Mouse (Mus musculus): ENCODE data around the gene Btbd11. TPM values are rescaled to one million over a fixed set of nuclear protein-coding genes. Genes with fewer than 3 reads are reported as not detected.

The Btbd11 gene
- polyA plus RNA-seq, 1 experiment from 2014 or later = 19.4 TPM

DNA sequence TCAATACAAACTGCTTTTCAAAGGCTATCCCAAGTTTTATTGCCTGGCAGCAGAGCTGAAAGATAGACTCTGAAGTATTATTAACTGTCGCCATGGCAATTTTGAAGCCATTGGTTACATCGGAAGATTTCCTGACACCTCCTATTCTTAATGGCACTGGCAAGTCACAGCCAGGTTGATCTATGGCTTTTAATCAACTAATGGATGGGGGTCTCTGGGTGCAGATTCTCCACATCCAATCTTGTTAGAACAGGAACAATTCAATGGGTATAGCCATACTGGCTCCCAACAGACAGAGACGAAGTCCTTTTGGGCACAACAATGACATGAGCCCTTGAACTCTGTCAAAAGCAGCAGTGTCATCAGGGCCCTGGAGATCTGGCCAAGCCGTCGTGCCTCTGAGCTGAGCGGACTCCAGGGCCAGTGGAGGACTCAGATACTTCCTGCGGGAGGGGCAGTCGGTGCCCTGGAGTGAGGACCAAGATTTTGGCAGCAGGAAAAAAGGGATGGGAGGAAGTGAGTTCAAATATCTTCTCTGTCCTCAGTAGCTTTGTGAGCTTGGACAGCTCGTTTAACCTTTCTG is 114.0 kb downstream of the Btbd11 start:
- no peak overlapping the region for H3K9ac ChIP-seq (replicated peaks; ENCODE audit: low read length)
- ATAC-seq (ENCODE audit: low FRiP score, low TSS enrichment) = no peak
- 64% methylated on average over 9 of the region's 9 CpGs for WGBS

DNA sequence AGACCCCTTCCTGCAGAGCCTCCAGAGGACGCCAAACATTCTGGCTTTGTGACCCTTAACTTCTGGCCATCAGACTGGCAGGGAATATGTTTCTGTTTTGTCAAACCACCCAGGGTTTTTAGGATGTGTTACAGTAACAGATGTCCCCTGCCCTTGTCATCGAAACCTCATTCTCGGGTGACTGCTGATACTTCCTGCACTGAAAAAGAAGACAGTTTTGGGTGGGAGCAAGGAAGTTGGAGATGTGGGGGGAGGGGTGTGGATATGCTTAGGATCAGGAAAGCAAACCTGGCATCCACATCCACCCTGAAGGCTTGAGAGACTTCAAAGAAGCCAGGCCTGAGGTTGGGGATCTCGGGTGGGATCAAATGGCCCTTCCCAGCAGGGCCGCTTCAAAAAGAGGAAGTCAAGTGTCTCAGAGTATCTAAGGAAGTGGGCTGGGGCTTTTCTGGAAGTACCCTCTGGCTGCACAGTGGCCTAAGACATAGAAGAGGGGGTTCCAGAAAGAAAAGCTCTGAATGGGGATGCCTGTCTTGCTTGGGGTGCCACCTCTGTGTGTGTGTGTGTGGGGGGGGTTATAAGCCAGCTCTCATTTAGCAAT is 115.5 kb downstream of the Btbd11 start:
- Histone ChIP-seq H3K9me3 (ENCODE audit: control insufficient read depth, low read length) (no peaks in the 10 kb centered on the region), H3K36me3 (ENCODE audit: control insufficient read depth, insufficient read depth, low read length) (no peaks in the 10 kb centered on the region), H3K4me2 (ENCODE audit: low read length) (no peak overlapping the region), H3K4me3 (replicated peaks; ENCODE audit: low read depth, low read length) (no peak overlapping the region), H3K27me3 (ENCODE audit: control insufficient read depth, insufficient read depth, low read length) (no peaks in the 10 kb centered on the region), H3K9ac (replicated peaks; ENCODE audit: low read length) (no peak overlapping the region), H3K27ac (replicated peaks; ENCODE audit: low read depth, low read length) (no peak overlapping the region), H3K4me1 (ENCODE audit: control insufficient read depth, insufficient read depth, low read length) (no peaks in the 10 kb centered on the region)
- WGBS = 71% methylated on average over 5 of the region's 5 CpGs
- ATAC-seq (ENCODE audit: low FRiP score, low TSS enrichment) (no peak), DNase-seq (no peak)

More for the DNA sequence above, 114.0 kb downstream of the Btbd11 start:
- H3K4me1 ChIP-seq (ENCODE audit: control insufficient read depth, insufficient read depth, low read length) = no peaks in the 10 kb centered on the region
- H3K36me3 ChIP-seq (ENCODE audit: control insufficient read depth, insufficient read depth, low read length) = no peaks in the 10 kb centered on the region
- H3K27ac ChIP-seq (replicated peaks; ENCODE audit: low read depth, low read length) = no peak overlapping the region
- no peaks in the 10 kb centered on the region for H3K27me3 ChIP-seq (ENCODE audit: control insufficient read depth, insufficient read depth, low read length)
- H3K4me2 ChIP-seq (ENCODE audit: low read length) = no peak overlapping the region
- H3K9me3 ChIP-seq (ENCODE audit: control insufficient read depth, low read length) = no peaks in the 10 kb centered on the region
- DNase-seq = no peak
- H3K4me3 ChIP-seq (replicated peaks; ENCODE audit: low read depth, low read length) = no peak overlapping the region

DNA sequence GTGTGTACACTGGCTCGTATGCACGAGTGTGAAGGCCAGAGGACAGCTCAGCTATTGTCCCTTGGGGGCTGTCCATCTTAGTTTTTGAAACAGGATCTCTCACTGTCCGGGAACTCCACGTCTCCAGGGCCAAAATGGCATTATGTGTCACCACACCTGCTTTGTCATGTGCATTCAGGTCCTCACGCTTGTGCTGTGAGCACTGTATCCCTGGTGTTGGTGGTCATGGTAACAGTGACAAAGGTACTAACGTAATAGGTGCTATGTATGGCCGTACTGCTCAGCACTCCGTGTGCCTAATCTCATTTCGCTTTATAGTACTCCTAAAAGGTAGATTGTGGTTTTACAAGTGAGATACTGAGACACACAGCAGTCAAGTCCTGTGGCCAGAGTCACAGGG is 116.0 kb downstream of the Btbd11 start:
- no peak overlapping the region for H3K4me2 ChIP-seq (ENCODE audit: low read length)
- no peak overlapping the region for H3K4me3 ChIP-seq (replicated peaks; ENCODE audit: low read depth, low read length)
- no peaks in the 10 kb centered on the region for H3K4me1 ChIP-seq (ENCODE audit: control insufficient read depth, insufficient read depth, low read length)
- H3K9me3 ChIP-seq (ENCODE audit: control insufficient read depth, low read length) = no peaks in the 10 kb centered on the region
- WGBS = 75% methylated on average over 9 of the region's 9 CpGs
- H3K27ac ChIP-seq (replicated peaks; ENCODE audit: low read depth, low read length) = no peak overlapping the region
- H3K36me3 ChIP-seq (ENCODE audit: control insufficient read depth, insufficient read depth, low read length) = no peaks in the 10 kb centered on the region
- DNase-seq = no peak
- ATAC-seq (ENCODE audit: low FRiP score, low TSS enrichment) = no peak
- no peak overlapping the region for H3K9ac ChIP-seq (replicated peaks; ENCODE audit: low read length)
- H3K27me3 ChIP-seq (ENCODE audit: control insufficient read depth, insufficient read depth, low read length) = no peaks in the 10 kb centered on the region

DNA sequence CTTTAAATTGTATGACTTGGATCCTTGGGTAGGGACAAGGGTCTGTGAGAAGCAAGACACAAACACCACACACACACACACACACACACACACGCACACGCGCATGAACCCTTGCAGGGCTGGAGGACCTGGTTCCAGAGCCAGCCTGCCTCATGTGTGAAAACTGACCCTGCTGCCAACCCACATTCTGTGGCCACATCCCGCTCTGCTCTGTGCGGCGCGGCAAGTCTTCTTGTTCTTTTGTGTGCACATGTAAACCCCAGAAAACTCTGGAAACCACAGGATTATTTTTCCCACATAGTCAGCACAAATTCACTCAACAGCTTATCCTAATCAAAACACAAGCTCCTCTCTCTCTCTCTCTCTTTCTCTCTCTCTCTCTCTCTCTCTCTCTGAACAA is 116.8 kb downstream of the Btbd11 start:
- Histone ChIP-seq H3K36me3 (ENCODE audit: control insufficient read depth, insufficient read depth, low read length) (no peaks in the 10 kb centered on the region), H3K4me3 (replicated peaks; ENCODE audit: low read depth, low read length) (no peak overlapping the region), H3K4me2 (ENCODE audit: low read length) (no peak overlapping the region), H3K9ac (replicated peaks; ENCODE audit: low read length) (no peak overlapping the region), H3K27ac (replicated peaks; ENCODE audit: low read depth, low read length) (no peak overlapping the region), H3K27me3 (ENCODE audit: control insufficient read depth, insufficient read depth, low read length) (no peaks in the 10 kb centered on the region), H3K4me1 (ENCODE audit: control insufficient read depth, insufficient read depth, low read length) (no peaks in the 10 kb centered on the region), H3K9me3 (ENCODE audit: control insufficient read depth, low read length) (no peaks in the 10 kb centered on the region)
- WGBS = 87% methylated on average over 7 of the region's 7 CpGs
- no peak for ATAC-seq (ENCODE audit: low FRiP score, low TSS enrichment)
- no peak for DNase-seq

DNA sequence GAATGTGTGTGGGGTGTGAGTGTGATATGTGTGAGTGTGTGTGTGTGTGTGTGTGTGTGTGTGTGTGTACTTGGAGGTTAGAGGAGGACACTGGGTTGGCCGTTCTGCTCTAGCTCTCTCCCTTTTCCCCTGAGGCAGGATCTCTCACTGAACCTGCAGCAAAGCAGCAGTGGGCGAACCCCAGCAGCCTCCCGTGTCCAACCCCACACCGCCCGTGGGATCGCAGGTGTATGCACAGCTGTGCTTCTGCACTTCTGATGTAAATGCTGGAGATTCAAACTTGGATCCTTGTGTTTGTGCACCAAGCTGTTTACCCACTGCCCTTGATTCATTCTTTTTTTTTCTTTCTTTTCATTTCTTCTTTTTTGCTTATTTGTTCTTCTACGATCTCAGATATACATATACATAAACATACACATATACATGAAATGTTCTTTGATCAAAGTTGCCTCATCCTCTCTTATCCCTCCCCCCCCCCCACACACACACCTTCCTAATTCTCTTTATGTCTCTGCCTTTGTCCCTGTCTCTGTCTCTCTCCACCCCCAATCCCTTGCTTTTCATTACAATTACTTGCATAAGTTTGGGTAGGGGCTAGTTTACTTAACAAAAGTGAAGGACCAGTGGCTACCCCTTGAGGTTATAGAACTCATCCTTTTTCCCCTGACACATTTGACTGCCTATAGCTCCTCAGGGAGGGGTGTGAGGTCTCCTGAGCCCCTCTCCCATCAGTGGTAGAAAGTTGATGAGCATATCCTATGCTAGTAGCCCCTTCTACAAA is 120.8 kb downstream of the Btbd11 start:
- Histone ChIP-seq H3K4me3 (replicated peaks; ENCODE audit: low read depth, low read length) (no peak overlapping the region), H3K9ac (replicated peaks; ENCODE audit: low read length) (no peak overlapping the region), H3K9me3 (ENCODE audit: control insufficient read depth, low read length) (no peaks in the 10 kb centered on the region), H3K36me3 (ENCODE audit: control insufficient read depth, insufficient read depth, low read length) (no peaks in the 10 kb centered on the region), H3K27me3 (ENCODE audit: control insufficient read depth, insufficient read depth, low read length) (no peaks in the 10 kb centered on the region), H3K4me1 (ENCODE audit: control insufficient read depth, insufficient read depth, low read length) (no peaks in the 10 kb centered on the region), H3K4me2 (ENCODE audit: low read length) (no peak overlapping the region), H3K27ac (replicated peaks; ENCODE audit: low read depth, low read length) (no peak overlapping the region)
- ATAC-seq (ENCODE audit: low FRiP score, low TSS enrichment) = no peak
- no peak for DNase-seq
- 70% methylated on average over 7 of the region's 7 CpGs for WGBS

DNA sequence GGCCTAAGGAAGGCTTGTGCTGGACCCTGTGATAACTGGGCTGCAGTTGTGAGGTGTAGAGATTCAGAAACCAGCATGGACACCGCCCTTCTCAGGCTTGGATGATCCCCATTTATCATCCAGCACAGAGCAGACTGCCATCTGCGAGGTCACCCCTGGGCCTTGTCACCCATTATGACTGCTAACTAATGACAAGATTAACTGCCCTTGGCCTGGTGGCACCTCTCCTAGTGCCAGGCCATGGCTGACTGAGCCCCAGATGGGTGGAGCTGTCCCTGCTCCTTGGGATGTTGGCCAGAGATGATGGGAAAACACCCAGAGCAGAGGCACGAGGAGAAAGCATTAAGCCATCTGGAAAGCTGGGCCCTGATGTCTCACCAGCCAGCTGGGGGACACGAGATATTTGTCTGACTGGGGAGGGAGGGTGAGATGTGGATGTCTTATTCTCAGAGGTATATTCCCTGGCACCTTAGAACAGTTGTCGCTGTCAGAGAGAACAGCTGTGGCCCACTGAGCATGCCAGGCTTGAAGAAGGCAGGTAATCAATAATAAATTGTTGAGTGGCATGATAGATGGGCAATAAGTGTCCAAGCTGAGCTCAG is 121.7 kb downstream of the Btbd11 start:
- H3K27ac ChIP-seq (replicated peaks; ENCODE audit: low read depth, low read length) = no peak overlapping the region
- H3K27me3 ChIP-seq (ENCODE audit: control insufficient read depth, insufficient read depth, low read length) = no peaks in the 10 kb centered on the region
- H3K36me3 ChIP-seq (ENCODE audit: control insufficient read depth, insufficient read depth, low read length) = no peaks in the 10 kb centered on the region
- no peak overlapping the region for H3K9ac ChIP-seq (replicated peaks; ENCODE audit: low read length)
- no peak for DNase-seq
- H3K4me3 ChIP-seq (replicated peaks; ENCODE audit: low read depth, low read length) = no peak overlapping the region
- no peaks in the 10 kb centered on the region for H3K4me1 ChIP-seq (ENCODE audit: control insufficient read depth, insufficient read depth, low read length)
- WGBS = 75% methylated on average over 5 of the region's 5 CpGs
- no peak overlapping the region for H3K4me2 ChIP-seq (ENCODE audit: low read length)
- no peak for ATAC-seq (ENCODE audit: low FRiP score, low TSS enrichment)
- no peaks in the 10 kb centered on the region for H3K9me3 ChIP-seq (ENCODE audit: control insufficient read depth, low read length)

DNA sequence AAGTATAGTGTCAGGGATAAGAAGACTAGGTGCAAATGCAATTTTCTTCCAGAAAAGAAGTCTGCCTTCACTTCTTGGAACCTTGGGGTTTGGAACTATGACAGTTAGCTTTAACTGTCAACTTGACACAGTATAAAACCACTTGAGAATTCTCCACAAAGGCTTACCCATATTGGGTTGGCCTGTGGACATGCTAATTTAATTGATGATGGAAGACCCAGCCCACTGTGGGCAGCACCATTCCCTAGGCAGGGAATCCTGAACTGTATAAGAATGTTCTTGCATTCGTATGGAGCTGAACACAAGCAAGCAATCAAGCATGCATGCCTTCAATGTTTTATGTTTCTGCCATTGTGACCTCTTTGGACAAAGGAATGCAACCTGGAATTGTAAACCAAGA is 122.4 kb downstream of the Btbd11 start:
- Histone ChIP-seq H3K36me3 (ENCODE audit: control insufficient read depth, insufficient read depth, low read length) (no peaks in the 10 kb centered on the region), H3K4me1 (ENCODE audit: control insufficient read depth, insufficient read depth, low read length) (no peaks in the 10 kb centered on the region), H3K27me3 (ENCODE audit: control insufficient read depth, insufficient read depth, low read length) (no peaks in the 10 kb centered on the region), H3K27ac (replicated peaks; ENCODE audit: low read depth, low read length) (no peak overlapping the region), H3K4me2 (ENCODE audit: low read length) (no peak overlapping the region), H3K9ac (replicated peaks; ENCODE audit: low read length) (no peak overlapping the region), H3K9me3 (ENCODE audit: control insufficient read depth, low read length) (no peaks in the 10 kb centered on the region), H3K4me3 (replicated peaks; ENCODE audit: low read depth, low read length) (no peak overlapping the region)
- no peak for DNase-seq
- ATAC-seq (ENCODE audit: low FRiP score, low TSS enrichment) = no peak
- 84% methylated on average over 1 of the region's 1 CpGs for WGBS

DNA sequence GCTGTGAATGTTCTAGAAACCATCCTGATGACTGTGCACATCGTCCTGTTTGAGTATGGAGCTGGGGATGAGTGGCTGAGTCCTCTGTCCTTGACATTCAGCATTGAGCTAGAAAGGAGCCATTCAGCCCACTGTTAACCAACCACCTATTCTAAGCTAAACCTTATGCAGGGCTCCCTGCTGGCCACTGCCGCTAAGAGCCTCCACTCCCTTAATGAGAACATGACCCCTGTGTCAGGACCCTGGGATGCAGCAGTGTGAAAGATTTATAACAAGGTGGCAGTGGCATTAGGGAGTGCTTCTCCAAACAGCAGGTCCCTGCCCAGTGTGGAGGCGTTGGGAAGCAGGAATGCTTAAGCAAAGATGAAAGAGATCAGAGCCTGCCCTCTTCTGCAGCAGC is 123.7 kb downstream of the Btbd11 start:
- H3K27me3 ChIP-seq (ENCODE audit: control insufficient read depth, insufficient read depth, low read length) = no peaks in the 10 kb centered on the region
- no peaks in the 10 kb centered on the region for H3K9me3 ChIP-seq (ENCODE audit: control insufficient read depth, low read length)
- no peak overlapping the region for H3K4me3 ChIP-seq (replicated peaks; ENCODE audit: low read depth, low read length)
- H3K27ac ChIP-seq (replicated peaks; ENCODE audit: low read depth, low read length) = no peak overlapping the region
- H3K9ac ChIP-seq (replicated peaks; ENCODE audit: low read length) = no peak overlapping the region
- WGBS = 13% methylated on average over 3 of the region's 3 CpGs
- no peak overlapping the region for H3K4me2 ChIP-seq (ENCODE audit: low read length)
- no peaks in the 10 kb centered on the region for H3K36me3 ChIP-seq (ENCODE audit: control insufficient read depth, insufficient read depth, low read length)
- ATAC-seq (ENCODE audit: low FRiP score, low TSS enrichment) = no peak
- H3K4me1 ChIP-seq (ENCODE audit: control insufficient read depth, insufficient read depth, low read length) = no peaks in the 10 kb centered on the region
- DNase-seq = no peak

All from midbrain, embryonic 14.5 days (tissue).